Mouse (Mus musculus) liver, embryonic 11.5 days (tissue): ENCODE results near the gene Lmtk2. TPM values are rescaled to one million over a fixed set of nuclear protein-coding genes. Genes with fewer than 3 reads are reported as not detected.

ENCODE experiments used
- ATAC-seq: fragments of 200-750 bp; cut with Nextera tagmentation; replicated peaks from 2 replicates; pipeline ENCODE4 v1.8.0; 2017; ENCODE audit warnings: moderate number of reproducible peaks, mild to moderate bottlenecking, moderate TSS enrichment, moderate library complexity; ENCODE audit not compliant: low FRiP score
- DNase-seq: peaks from one replicate; pipeline ENCODE4 v3.0.0-alpha.2; 2017; ENCODE audit warnings: low spot score
- H3K27ac ChIP-seq: fragments of 300-500 bp; sonication (generic); 2 replicates; pipeline ENCODE4 v1.5.1; 2014; ENCODE audit warnings: mild to moderate bottlenecking, low read depth, low read length, control low read depth
- H3K27me3 ChIP-seq: fragments of 300-500 bp; sonication (generic); replicated peaks from 2 replicates; pipeline ENCODE4 v1.6.1; 2014; ENCODE audit warnings: low read length, mixed read lengths; ENCODE audit not compliant: control insufficient read depth, insufficient read depth
- H3K36me3 ChIP-seq: fragments of 300-500 bp; sonication (generic); 2 replicates; pipeline ENCODE4 v1.6.1; 2014; ENCODE audit warnings: mild to moderate bottlenecking, low read length, moderate library complexity, mixed read lengths; ENCODE audit not compliant: control insufficient read depth, insufficient read depth
- H3K4me1 ChIP-seq: fragments of 300-500 bp; sonication (generic); replicated peaks from 2 replicates; pipeline ENCODE4 v1.6.1; 2014; ENCODE audit warnings: low read length, mixed read lengths; ENCODE audit not compliant: control insufficient read depth, insufficient read depth
- H3K4me2 ChIP-seq: fragments of 300-500 bp; sonication (generic); 2 replicates; pipeline ENCODE4 v1.6.1; 2014; ENCODE audit warnings: mild to moderate bottlenecking, control low read depth, moderate library complexity
- H3K4me3 ChIP-seq: fragments of 300-500 bp; sonication (generic); 2 replicates; pipeline ENCODE4 v1.5.1; 2014; ENCODE audit warnings: low read depth, low read length, control low read depth
- H3K9ac ChIP-seq: fragments of 300-500 bp; sonication (generic); 2 replicates; pipeline ENCODE4 v1.6.1; 2014; ENCODE audit warnings: low read depth, low read length, control low read depth
- H3K9me3 ChIP-seq: fragments of 300-500 bp; sonication (generic); 2 replicates; pipeline ENCODE4 v1.6.1; 2016; ENCODE audit warnings: low read length, inconsistent platforms, mixed read lengths; ENCODE audit not compliant: control insufficient read depth
- WGBS: fragments of 180-500 bp; shearing (Covaris S2); extraction: QIAGEN DNeasy Blood & Tissue Kit; methylation state at CpG from one replicate; pipeline ENCODE4 v1.1.7; 2014; 5-methylcytosine and 5-hydroxymethylcytosine counted together
- polyA plus RNA-seq: library from polyadenylated mRNA; unstranded; fragments of >200 nt; fragmentation: Nextera tagmentation; extraction: Ambion mirVana; gene quantifications from 2 replicates; pipeline ENCODE4 v1.2.1, GENCODE M21; 2014

Lmtk2 gene
- polyA plus RNA-seq, 1 experiment from 2014 or later = 4.9 TPM

DNA sequence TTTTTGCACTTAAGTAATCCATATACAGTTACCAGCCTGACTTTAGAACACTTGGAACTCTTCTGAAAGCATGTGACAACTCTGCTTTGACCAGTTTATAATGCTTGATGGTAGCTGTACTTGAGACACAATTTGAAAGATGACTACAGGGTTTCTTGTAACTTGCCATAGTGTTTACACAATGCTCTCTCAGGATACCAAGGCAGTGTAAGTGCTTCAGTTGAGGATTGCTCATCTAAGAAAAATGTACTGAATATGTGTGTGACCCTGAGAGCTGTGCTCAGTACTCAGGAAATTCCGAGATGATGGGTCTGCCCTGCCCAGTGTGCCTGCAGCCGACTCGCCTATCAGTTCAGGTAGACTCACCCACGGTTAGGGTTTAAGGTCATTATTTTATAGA lies 51.0 kb downstream of the Lmtk2 start:
- no peaks in the 10 kb centered on the region for H3K9me3 ChIP-seq
- whole genome bisulfite sequencing = 94% methylated on average over 4 of the region's 4 CpGs
- no peaks in the 10 kb centered on the region for H3K4me1 ChIP-seq
- H3K4me3 ChIP-seq = no peak overlapping the region
- no peak overlapping the region for H3K27ac ChIP-seq
- H3K36me3 ChIP-seq = peaks cover 9% of the 10 kb centered on the region; the same call in 1 of the 2 replicates
- H3K9ac ChIP-seq = no peak overlapping the region
- no peaks in the 10 kb centered on the region for H3K27me3 ChIP-seq
- DNase-seq (no peak), ATAC-seq (no peak)
- no peak overlapping the region for H3K4me2 ChIP-seq

DNA sequence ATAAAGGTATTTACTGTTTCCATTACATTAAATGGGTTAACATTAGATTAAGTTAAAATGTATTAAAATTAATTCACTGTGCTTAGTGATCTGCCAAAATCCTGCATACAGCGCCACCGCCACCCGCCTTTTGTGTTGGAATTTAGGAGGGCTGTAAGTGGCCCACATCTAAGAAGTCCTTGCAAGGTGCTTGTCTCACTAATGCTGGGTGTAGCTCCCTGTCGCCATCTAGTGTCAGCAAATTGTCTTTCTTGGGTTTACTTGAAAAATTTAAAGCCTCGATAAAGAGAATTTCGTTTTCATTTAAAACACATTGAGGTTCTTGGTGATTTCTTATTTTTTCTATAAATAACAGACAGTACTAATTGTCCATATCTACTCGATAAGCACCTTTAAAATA lies 54.3 kb downstream of the Lmtk2 start:
- DNase-seq (peak; percentile 41), ATAC-seq (no peak; the same call in 1 of the 2 replicates)
- Histone ChIP-seq H3K9me3 (no peaks in the 10 kb centered on the region), H3K4me3 (no peak overlapping the region), H3K9ac (no peak overlapping the region), H3K4me2 (no peak overlapping the region), H3K27me3 (no peaks in the 10 kb centered on the region), H3K27ac (no peak overlapping the region), H3K4me1 (no peaks in the 10 kb centered on the region), H3K36me3 (peaks cover 3% of the 10 kb centered on the region; the same call in 1 of the 2 replicates)
- 40% methylated on average over 7 of the region's 7 CpGs for WGBS

DNA sequence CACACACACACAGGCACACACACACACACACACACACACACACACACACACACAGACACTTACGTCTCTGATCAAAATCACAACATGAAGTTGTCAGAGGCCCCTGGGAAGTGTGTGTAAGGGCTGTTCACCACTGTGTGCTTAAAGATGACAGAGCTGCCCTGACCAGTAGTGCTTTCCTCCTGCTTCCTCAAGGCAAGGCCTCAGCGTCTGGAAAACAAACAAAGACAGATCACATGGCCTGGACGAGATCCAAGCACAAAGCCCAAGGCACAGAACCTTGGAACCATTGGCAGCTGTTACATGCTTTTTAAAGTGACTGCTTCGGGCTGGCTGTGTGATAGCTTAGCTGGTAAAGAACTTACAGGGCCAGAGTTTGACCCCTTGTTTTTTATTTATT lies 58.4 kb downstream of the Lmtk2 start:
- Histone ChIP-seq H3K4me2 (no peak overlapping the region), H3K36me3 (peaks cover 3% of the 10 kb centered on the region; the same call in 1 of the 2 replicates), H3K9me3 (no peaks in the 10 kb centered on the region), H3K4me1 (peaks cover 5% of the 10 kb centered on the region; the same call in 1 of the 2 replicates), H3K9ac (no peak overlapping the region), H3K27ac (no peak overlapping the region), H3K27me3 (no peaks in the 10 kb centered on the region), H3K4me3 (no peak overlapping the region)
- WGBS = 68% methylated on average over 4 of the region's 4 CpGs
- DNase-seq = no peak
- no peak for ATAC-seq

DNA sequence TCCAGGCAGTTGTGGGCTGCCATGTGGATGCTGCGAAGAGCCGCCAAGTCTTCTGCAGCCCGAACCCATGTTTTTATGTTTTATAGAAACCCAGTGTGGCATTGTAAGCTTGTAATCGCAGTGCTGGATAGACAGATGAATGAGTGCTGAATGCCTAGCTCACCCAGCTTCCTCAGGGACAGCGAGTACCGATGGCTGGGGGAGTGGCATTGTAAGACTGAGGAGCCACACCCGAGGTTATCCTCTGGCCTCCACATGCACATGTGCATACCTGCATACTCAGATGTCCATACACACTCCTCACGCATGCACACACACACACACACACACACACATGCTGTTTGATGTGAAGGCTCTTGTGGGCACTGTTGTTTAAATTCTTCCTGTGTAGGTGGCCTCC lies 58.9 kb downstream of the Lmtk2 start:
- Histone ChIP-seq H3K4me1 (peaks cover 5% of the 10 kb centered on the region; the same call in 1 of the 2 replicates), H3K9me3 (no peaks in the 10 kb centered on the region), H3K4me3 (no peak overlapping the region), H3K27ac (no peak overlapping the region), H3K4me2 (no peak overlapping the region), H3K9ac (no peak overlapping the region), H3K27me3 (no peaks in the 10 kb centered on the region), H3K36me3 (peaks cover 3% of the 10 kb centered on the region; the same call in 1 of the 2 replicates)
- 90% methylated on average over 8 of the region's 8 CpGs for WGBS
- no peak for ATAC-seq
- no peak for DNase-seq

DNA sequence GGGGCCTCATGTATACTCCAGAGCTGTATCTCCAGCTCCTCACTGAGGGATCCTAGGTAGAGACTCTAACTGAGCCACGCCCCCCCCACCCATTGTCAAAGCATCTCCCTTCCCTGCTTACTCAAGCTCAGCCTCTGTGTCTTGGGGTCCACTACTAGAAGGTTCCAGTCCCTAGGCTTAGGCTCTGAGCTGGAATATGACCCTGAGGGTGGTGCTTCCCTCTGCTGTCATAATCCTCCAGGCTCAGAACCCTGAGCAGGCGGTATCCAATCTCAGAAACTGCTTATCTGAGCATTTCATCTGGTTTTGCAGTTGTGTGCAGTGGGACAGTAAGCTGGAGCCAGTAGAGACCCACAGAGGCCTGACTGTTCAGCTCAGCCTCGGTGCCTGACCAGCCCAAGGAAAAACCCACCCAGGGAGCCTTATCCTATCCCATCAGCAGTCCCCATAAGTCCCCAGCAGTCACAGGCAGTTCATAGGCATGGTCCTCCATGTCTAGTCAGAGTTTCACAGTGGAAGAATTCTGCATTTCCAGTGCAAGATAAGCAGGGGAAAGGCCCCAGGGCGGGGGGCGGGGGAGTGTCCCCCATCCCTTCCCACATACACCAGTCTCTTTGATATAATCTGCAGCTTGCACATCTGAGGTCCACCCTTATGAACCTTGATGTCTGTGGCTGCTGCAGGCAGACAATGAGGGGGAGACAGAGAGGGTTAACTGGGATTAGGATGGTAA lies 62.0 kb downstream of the Lmtk2 start:
- Histone ChIP-seq H3K27ac (no peak overlapping the region), H3K36me3 (peaks cover 7% of the 10 kb centered on the region; the same call in 1 of the 2 replicates)

DNA sequence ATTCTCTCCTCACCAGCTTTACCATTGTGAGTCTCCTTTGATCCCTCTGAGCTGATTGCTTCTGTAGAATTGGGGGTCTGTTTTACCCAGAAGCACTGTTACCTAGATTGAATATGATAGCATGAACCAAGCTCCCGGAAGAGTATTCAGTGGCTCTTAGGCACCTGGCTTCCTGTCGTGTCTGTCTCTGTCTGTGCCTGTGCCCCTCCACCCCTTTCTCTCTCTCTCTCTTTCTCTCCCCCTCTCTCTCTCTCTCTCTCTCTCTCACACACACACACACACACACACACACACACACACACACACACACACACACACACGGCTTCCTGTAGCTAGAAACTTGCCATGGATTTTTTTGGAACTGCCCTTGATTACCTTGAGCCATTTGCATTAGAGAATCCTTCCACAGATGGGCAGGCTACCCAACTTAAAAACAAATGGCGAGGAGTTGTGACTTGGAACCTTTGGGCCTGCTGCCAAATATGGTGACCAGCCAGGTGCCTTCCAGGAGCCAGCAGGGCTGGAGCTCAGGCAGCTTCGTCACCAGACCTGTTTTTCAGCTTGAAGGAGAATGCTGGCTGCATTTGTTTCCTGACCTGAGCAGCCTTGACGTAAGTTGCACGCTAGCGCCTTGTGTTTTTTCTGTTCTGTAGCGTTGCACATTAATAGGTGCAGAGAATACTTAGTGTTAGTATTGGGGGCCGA lies 62.7 kb downstream of the Lmtk2 start:
- Histone ChIP-seq H3K4me2 (no peak overlapping the region), H3K4me3 (no peak overlapping the region), H3K36me3 (peaks cover 7% of the 10 kb centered on the region; the same call in 1 of the 2 replicates), H3K27me3 (no peaks in the 10 kb centered on the region), H3K9ac (no peak overlapping the region), H3K4me1 (peaks cover 5% of the 10 kb centered on the region; the same call in 1 of the 2 replicates), H3K9me3 (no peaks in the 10 kb centered on the region), H3K27ac (no peak overlapping the region)
- ATAC-seq = no peak
- 86% methylated on average over 10 of the region's 10 CpGs for WGBS
- DNase-seq = no peak

More for the DNA sequence above, 62.0 kb downstream of the Lmtk2 start:
- ATAC-seq (peak; percentile 51), DNase-seq (no peak)
- Histone ChIP-seq H3K4me1 (peaks cover 5% of the 10 kb centered on the region; the same call in 1 of the 2 replicates), H3K27me3 (no peaks in the 10 kb centered on the region), H3K4me2 (no peak overlapping the region), H3K4me3 (no peak overlapping the region), H3K9ac (no peak overlapping the region), H3K9me3 (no peaks in the 10 kb centered on the region)
- 54% methylated on average over 5 of the region's 5 CpGs for WGBS

DNA sequence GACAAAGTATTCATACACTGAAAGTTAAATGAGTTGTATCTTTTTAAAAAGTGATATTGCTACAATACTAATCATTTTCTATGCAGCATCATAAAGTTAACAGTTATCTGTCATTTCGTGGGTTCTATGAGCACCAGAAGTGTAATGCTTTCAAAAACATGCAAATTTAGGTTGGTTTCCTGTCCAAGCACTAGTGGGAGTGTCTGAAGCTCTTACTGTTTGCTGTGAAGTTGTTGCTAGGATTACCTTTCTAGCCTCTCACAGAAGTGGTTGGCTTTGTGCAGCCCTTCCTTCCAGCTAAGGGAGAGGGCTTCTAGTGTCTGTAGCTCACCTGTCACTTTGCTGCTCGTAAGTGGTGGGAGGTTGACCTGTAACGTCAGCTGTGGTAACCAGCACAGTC lies 65.5 kb downstream of the Lmtk2 start:
- no peak overlapping the region for H3K9ac ChIP-seq
- 83% methylated on average over 3 of the region's 3 CpGs for WGBS
- no peak overlapping the region for H3K4me2 ChIP-seq
- no peak for ATAC-seq
- H3K27me3 ChIP-seq = no peaks in the 10 kb centered on the region
- peaks cover 14% of the 10 kb centered on the region for H3K36me3 ChIP-seq
- no peak for DNase-seq
- H3K4me3 ChIP-seq = no peak overlapping the region
- no peaks in the 10 kb centered on the region for H3K9me3 ChIP-seq
- no peak overlapping the region for H3K27ac ChIP-seq
- H3K4me1 ChIP-seq = peaks cover 5% of the 10 kb centered on the region; the same call in 1 of the 2 replicates

DNA sequence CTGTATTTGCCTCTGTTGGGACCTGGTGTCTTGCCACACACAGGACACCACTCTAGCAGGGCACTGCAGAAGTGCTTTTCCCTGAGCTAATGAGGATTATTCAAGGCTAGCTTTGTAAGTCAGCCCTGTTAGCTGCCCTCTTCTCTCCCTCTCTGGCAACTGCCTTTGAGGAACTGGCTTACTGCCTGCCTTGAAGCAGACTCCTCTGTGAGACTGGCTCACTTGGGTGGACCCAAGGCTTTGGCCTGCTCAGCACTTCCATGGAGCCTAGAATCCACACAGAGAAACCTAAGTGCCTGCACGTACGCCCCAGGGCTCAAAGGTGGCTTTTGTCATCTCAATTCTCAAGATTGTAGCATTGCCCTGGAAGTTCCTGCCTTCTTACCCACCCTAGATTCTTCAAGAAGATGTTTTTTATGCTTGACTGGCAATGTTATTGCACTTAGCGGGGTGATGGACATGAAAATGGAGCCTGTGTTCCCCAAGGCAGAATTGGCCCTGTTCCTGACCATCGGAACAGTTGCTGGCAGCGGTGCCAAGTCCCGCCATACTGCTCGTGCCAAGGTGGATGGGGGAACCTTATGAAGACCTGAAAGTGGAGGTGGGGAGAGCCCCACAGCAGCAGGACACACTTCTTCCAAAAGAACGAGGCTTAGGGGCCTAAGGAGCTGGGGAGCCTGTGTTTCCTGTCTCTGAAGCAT lies 69.2 kb downstream of the Lmtk2 start:
- H3K9me3 ChIP-seq = no peaks in the 10 kb centered on the region
- H3K27ac ChIP-seq = no peak overlapping the region
- H3K4me1 ChIP-seq = no peaks in the 10 kb centered on the region
- H3K4me2 ChIP-seq = no peak overlapping the region
- H3K9ac ChIP-seq = no peak overlapping the region
- 91% methylated on average over 8 of the region's 8 CpGs for WGBS
- no peak overlapping the region for H3K4me3 ChIP-seq
- ATAC-seq = no peak
- DNase-seq = no peak
- H3K36me3 ChIP-seq = peaks cover 24% of the 10 kb centered on the region
- H3K27me3 ChIP-seq = no peaks in the 10 kb centered on the region
